In the genomic region with DNA sequence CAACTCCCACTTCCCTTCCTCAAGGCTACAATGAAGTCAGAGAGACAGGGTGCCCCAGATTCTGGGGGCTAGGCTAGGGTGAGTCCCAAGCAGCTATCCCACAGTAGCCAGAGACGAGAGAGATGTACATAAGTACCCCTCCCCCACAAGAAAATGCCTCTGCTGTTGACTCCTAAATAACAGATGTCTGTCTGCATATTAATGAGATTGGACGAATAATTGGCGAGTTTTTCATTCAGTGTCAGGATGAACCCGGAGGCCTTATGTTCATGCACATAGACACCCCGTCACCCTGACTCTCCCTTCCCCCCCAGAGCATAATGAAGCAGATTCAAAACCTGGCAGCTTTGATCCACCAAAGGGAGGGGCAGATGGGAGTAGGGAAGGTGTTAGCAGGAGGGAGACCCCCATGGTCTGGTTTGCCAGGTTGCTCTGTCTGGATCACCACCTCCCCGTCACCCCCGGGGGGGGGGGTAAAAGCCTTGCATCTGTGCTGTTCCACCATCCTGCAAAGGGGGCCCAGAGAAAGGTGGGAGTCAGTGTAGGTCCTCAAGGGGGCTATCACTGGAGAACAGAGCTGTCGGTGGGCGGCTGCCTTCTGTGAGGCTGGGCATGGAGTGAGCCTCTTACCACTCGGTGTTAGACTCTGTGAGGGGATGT, we compare ENCODE assay signal across 14 mouse cellular contexts. TPM values are rescaled to one million over a fixed set of nuclear protein-coding genes. Genes with fewer than 3 reads are reported as not detected.
DNase-seq lines count a peak whose midpoint lies in the region; ATAC-seq lines count a peak whose summit lies in the region.
"Had no signal": no experiment of that assay in that cellular context is flagged by ENCODE, and none has a peak within 500 bp of the region (broad histone marks: within the 10 kb centered on the region; RNA-seq: fewer than 3 reads in every experiment).

No protein-coding gene starts in this region.

- 54% methylated on average over 10 of the region's 10 CpGs for WGBS in embryonic facial prominence, embryonic 11.5 days
- 10% methylated on average over 10 of the region's 10 CpGs for WGBS in hindbrain, embryonic 14.5 days

- H3K4me3 ChIP-seq in embryonic facial prominence, embryonic 11.5 days (ENCODE audit: low read depth, low read length), result no peak overlapping the region
- no peak overlapping the region for H3K4me3 ChIP-seq in hindbrain, embryonic 14.5 days (replicated peaks; ENCODE audit: low read length)
- H3K4me3 ChIP-seq: limb, embryonic 13.5 days had no signal

- H3K36me3 ChIP-seq in embryonic facial prominence, embryonic 11.5 days (replicated peaks; ENCODE audit: control insufficient read depth, insufficient read depth, low read depth, low read length), result no peaks in the 10 kb centered on the region
- no peaks in the 10 kb centered on the region for H3K36me3 ChIP-seq in hindbrain, embryonic 14.5 days (replicated peaks; ENCODE audit: control insufficient read depth, insufficient read depth)
- H3K36me3 ChIP-seq: limb, embryonic 13.5 days had no signal

- H3K27me3 ChIP-seq in embryonic facial prominence, embryonic 11.5 days (ENCODE audit: control insufficient read depth, insufficient read depth, low read length), result no peaks in the 10 kb centered on the region
- H3K27me3 ChIP-seq in hindbrain, embryonic 14.5 days (ENCODE audit: control insufficient read depth, insufficient read depth, low read length), result no peaks in the 10 kb centered on the region

- H3K4me1 ChIP-seq in embryonic facial prominence, embryonic 11.5 days (ENCODE audit: control insufficient read depth, insufficient read depth, low read length), result peaks cover 2% of the 10 kb centered on the region; the same call in 1 of the 2 replicates
- peaks cover 21% of the 10 kb centered on the region for H3K4me1 ChIP-seq in hindbrain, embryonic 14.5 days (replicated peaks; ENCODE audit: control insufficient read depth, insufficient read depth, low read length)

- no peak overlapping the region for H3K4me2 ChIP-seq in embryonic facial prominence, embryonic 11.5 days (ENCODE audit: low read depth, low read length)
- no peak overlapping the region for H3K4me2 ChIP-seq in hindbrain, embryonic 14.5 days (replicated peaks)
- H3K4me2 ChIP-seq: limb, embryonic 13.5 days had no signal

- DNase-seq in embryo, embryonic 11 days, result peak; percentile 72
- DNase-seq in embryo, embryonic 10 days (ENCODE audit: low spot score), result no peak
- DNase-seq in embryonic facial prominence, embryonic 11.5 days (ENCODE audit: low spot score), result no peak
- peak; percentile 67 for DNase-seq in hindbrain, embryonic 14.5 days (ENCODE audit: low spot score)
- DNase-seq in neural tube, embryonic 10.5 days (ENCODE audit: extremely low spot score, low spot score), result peak; percentile 30
- no peak for DNase-seq in urinary bladder, postnatal 4 days (ENCODE audit: low spot score in 2 of 2)
- DNase-seq in adrenal gland, adult 8-10 months, result no peak
- no peak for DNase-seq in kidney, adult 11 months
- DNase-seq: cerebellum, adult 11-12 months; gastrocnemius, postnatal 14 days; heart, postnatal 36 days; lung, postnatal 14 days; thymus, adult 18-20 months had no signal

- no peaks in the 10 kb centered on the region for H3K9me3 ChIP-seq in embryonic facial prominence, embryonic 11.5 days (replicated peaks; ENCODE audit: control insufficient read depth, low read length)
- H3K9me3 ChIP-seq in hindbrain, embryonic 14.5 days (ENCODE audit: control insufficient read depth, low read length), result no peaks in the 10 kb centered on the region
- H3K9me3 ChIP-seq: limb, embryonic 13.5 days had no signal

- H3K27ac ChIP-seq in embryonic facial prominence, embryonic 11.5 days (replicated peaks; ENCODE audit: low read depth, low read length), result peak overlapping the region; percentile 28; the same call in 1 of the 2 replicates
- H3K27ac ChIP-seq in hindbrain, embryonic 14.5 days, result peak overlapping the region; percentile 76
- H3K27ac ChIP-seq: limb, embryonic 13.5 days had no signal

- no peak overlapping the region for H3K9ac ChIP-seq in embryonic facial prominence, embryonic 11.5 days (replicated peaks; ENCODE audit: low read length)
- no peak overlapping the region for H3K9ac ChIP-seq in hindbrain, embryonic 14.5 days
- H3K9ac ChIP-seq: limb, embryonic 13.5 days had no signal

- peak; percentile 73 for ATAC-seq in embryonic facial prominence, embryonic 11.5 days (replicated peaks; ENCODE audit: insufficient number of reproducible peaks, low FRiP score, low TSS enrichment, low read depth)
- ATAC-seq in hindbrain, embryonic 14.5 days (ENCODE audit: low FRiP score), result peak; percentile 83

RNA-seq across cellular contexts. Expression of gene Vat1, which starts 11.7 kb away (rescaled TPM):
- polyA plus RNA-seq in embryonic facial prominence, embryonic 11.5 days (2014; fragmentation: Nextera tagmentation; extraction: Ambion mirVana), result 20.9 and 24.6 TPM in 2 replicates
- 99.9 and 117 TPM in 2 replicates for polyA plus RNA-seq in hindbrain, embryonic 14.5 days (2014; fragmentation: Nextera tagmentation; extraction: Ambion mirVana)
- total RNA-seq in adrenal gland, adult 8-10 months (2022), result 100 to 1,000 TPM; 135 to 192 (median 171) TPM

RNA-seq across cellular contexts. Expression of gene Rnd2, which starts 12.9 kb away (rescaled TPM):
- 9.4 and 10.2 TPM in 2 replicates for polyA plus RNA-seq in embryonic facial prominence, embryonic 11.5 days (2014; fragmentation: Nextera tagmentation; extraction: Ambion mirVana)
- 51.0 and 52.5 TPM in 2 replicates for polyA plus RNA-seq in hindbrain, embryonic 14.5 days (2014; fragmentation: Nextera tagmentation; extraction: Ambion mirVana)
- 10 to 100 TPM in 3 of 4 experiments, 1 to 10 TPM in 1; 9.2 to 23.8 (median 16.2) TPM for total RNA-seq in adrenal gland, adult 8-10 months (2022)

RNA-seq across cellular contexts. Expression of gene Ifi35, which starts 29.5 kb away (rescaled TPM):
- 2.4 and 2.7 TPM in 2 replicates for polyA plus RNA-seq in embryonic facial prominence, embryonic 11.5 days (2014; fragmentation: Nextera tagmentation; extraction: Ambion mirVana)
- polyA plus RNA-seq in hindbrain, embryonic 14.5 days (2014; fragmentation: Nextera tagmentation; extraction: Ambion mirVana), result 2.6 and 5.4 TPM in 2 replicates
- 10 to 100 TPM; 34.4 to 50.3 (median 46.5) TPM for total RNA-seq in adrenal gland, adult 8-10 months (2022)

RNA-seq across cellular contexts. Expression of gene Rpl27, which starts 35.6 kb away (rescaled TPM):
- polyA plus RNA-seq in embryonic facial prominence, embryonic 11.5 days (2014; fragmentation: Nextera tagmentation; extraction: Ambion mirVana), result 432 and 435 TPM in 2 replicates
- 248 and 297 TPM in 2 replicates for polyA plus RNA-seq in hindbrain, embryonic 14.5 days (2014; fragmentation: Nextera tagmentation; extraction: Ambion mirVana)
- 10 to 100 TPM; 48.6 to 99.3 (median 63.5) TPM for total RNA-seq in adrenal gland, adult 8-10 months (2022)

RNA-seq across cellular contexts. Expression of gene Ptges3l, which starts 52.5 kb away (rescaled TPM):
- polyA plus RNA-seq in embryonic facial prominence, embryonic 11.5 days (2014; fragmentation: Nextera tagmentation; extraction: Ambion mirVana), result 3.5 and 3.9 TPM in 2 replicates
- polyA plus RNA-seq in hindbrain, embryonic 14.5 days (2014; fragmentation: Nextera tagmentation; extraction: Ambion mirVana), result 1.9 and 2.2 TPM in 2 replicates
- 1 to 10 TPM; 3.5 to 8.7 (median 6.0) TPM for total RNA-seq in adrenal gland, adult 8-10 months (2022)

Comparison
In these comparisons a context has a peak if more than half of its experiments do, and no peak if none do; other contexts are left out.
1. DNase-seq: peak in embryo, embryonic 11 days (single experiment), hindbrain, embryonic 14.5 days (single experiment) and neural tube, embryonic 10.5 days (single experiment); none in embryo, embryonic 10 days (single experiment), embryonic facial prominence, embryonic 11.5 days (single experiment), urinary bladder, postnatal 4 days (0 of 2), adrenal gland, adult 8-10 months (single experiment) and kidney, adult 11 months (single experiment).